Mouse (Mus musculus) cerebellum, postnatal 14 days (tissue): ENCODE results near the gene Ltk.
A peak's percentile ranks its signal among the peaks of the same experiment; 100 is the strongest.
"Not testable (repeated sequence)": the region's sequence is repeated elsewhere in the genome, so short reads cannot be mapped to it uniquely, and the experiment has no call there.

ENCODE experiments used
- DNase-seq, 2 experiments: peaks; one replicate each; pipeline ENCODE4 v3.0.0; 2021; ENCODE audit warnings: mixed read lengths in 2 of 2

Gene Ltk

GRCm38 (mm10) chr2:119758101-119758843 is 2.0 kb downstream of the Ltk start:
- peak; percentile 28 to 41 for DNase-seq

DNA sequence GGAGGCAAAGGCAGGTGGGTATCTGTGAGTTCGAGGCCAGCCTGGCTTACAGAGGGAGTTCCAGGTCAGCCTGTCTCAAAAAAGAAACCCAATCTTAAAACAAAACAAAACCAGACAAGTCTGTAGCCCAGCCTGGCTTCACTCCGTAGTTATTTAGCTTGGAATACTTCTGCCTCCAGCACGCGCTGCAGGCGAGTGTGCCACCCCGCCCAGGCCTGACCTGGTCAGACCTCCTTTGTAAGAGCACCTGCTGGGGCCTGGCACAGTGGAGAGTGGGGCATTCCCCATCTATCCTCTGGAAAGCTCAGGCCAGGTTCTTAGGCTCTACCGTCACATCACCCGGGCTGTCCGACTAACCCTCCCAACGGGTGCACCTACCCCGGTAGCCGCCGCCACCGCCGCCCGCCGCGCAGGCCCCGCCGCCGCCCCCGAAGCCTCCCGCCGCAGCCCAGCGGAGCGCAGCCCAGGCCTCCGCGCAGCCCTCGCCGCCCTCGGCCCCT is 2.6 kb downstream of the Ltk start:
- DNase-seq, result peak; percentile 28 to 33

- no peak for DNase-seq
Observed at GRCm38 (mm10) chr2:119749260-119749659, 11.0 kb downstream of the Ltk start.

- DNase-seq, result no peak
Observed at GRCm38 (mm10) chr2:119747554-119747953, 12.7 kb downstream of the Ltk start.

- DNase-seq, result peak; percentile 28 to 44
Observed at GRCm38 (mm10) chr2:119745281-119745680, 14.9 kb downstream of the Ltk start.

DNA sequence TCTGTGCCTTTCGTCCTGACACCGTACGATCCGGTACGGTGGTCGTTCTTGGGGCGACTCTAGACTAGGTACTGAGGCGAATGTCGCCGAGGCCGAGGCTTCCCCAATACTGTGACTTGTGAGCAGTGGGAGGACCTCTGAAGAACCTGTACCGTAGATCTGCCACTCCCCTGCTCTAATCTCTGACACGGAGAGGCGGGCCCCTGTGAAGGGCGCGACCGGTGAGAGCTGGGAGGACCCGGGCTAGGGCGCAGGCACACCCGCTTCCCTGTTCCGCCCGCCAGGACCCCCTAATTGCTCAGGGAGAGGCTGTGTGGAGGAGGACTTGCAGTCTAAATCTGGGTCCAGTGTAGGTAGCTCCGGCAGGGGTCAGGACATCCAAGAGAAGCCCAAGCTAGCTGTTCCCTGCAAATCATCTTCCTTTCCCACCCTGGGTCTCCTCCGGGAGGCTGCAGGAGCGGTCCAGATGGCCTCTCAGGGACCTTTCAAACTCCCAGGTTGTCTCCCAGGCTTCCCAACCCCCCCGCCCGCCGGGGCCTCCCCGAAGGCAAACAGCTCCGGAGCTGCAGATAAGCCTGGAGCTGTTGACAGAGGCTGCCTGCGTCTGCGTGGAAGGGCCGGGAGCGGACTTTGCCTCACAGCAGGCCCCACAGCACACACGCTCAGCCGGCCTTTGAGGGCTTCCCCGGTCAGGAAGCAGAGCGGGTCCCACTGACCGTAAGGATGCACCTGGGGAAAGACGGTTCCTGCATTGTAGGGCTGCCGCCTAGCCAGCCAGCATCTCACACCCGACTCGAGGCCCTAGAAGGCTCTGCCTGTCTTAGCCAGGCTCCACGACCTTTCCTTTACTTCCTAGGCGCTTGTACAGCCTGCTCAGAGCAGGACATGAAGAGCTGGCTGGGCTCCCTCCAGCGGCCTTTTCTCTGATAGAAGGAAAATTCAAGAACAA is 15.8 kb downstream of the Ltk start:
- DNase-seq, result no peak

DNA sequence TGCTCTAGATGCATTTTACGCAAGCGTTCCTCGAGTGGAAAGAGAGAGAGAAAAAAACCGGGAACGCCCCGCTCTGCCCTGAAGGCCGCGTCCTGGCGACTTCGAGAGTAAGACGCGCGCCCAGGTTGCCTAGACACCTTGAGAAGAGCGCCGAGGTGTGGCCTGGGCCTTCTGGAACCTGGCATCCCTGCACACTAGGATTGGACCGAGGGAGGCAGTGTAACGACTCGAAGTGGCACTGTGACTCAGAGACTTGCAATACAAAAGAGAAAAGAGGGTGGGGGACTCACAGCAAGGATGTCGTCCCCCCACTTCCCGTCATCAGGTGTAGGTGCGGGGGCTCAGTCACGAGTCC is 16.4 kb downstream of the Ltk start:
- DNase-seq, result no peak

- no peak for DNase-seq
Observed at GRCm38 (mm10) chr2:119743176-119743807, 16.9 kb downstream of the Ltk start.

- peak; percentile 20 to 24 for DNase-seq
Observed at GRCm38 (mm10) chr2:119742461-119743175, 17.6 kb downstream of the Ltk start.

- peak; percentile 34 to 37 for DNase-seq
Observed at GRCm38 (mm10) chr2:119741581-119742411, 18.4 kb downstream of the Ltk start, which contains the start of gene Itpka. Gene Itpka (plus strand): TSS chr2:119742337.

GRCm38 (mm10) chr2:119740567-119740966 is 19.7 kb downstream of the Ltk start:
- no peak for DNase-seq

DNA sequence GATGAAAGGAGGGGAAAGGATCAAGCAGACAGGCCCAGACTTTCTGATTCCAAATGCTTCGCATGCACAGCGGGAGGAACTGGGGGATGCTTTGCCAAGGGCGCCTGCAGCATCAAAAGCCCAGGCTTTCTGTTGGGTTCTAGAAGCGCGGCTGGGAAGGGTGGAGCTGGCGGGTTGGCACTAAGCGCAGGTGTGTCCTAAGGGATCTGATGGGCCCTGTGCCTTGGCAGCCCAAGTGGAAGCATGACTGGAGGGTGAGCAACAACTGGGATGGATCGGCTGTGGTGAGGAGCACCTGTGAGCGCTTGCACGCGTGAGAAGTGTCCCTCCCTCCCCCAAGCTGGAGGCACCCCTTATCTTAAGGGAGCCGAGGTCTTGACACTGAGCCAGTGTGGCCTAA is 23.1 kb downstream of the Ltk start:
- peak; percentile 21 to 25 for DNase-seq

DNA sequence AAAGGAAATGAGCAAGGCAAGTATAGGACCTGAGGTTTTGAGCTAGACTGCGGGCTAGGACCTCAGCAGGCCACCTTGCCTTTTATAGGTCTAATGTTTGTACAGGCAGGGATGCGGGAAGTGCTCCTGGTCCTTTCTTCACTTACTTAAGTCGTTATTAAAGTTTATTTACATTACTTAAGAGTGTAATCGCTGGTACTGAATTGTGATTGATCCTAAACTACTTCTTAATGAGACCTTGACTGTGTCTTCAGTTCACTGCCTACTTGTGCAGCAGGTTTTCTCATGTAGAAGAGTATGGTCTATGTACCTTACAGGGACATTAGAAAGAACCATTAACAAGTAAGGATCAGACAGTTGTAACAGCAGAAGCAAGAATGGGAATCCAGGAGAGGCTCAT is 29.5 kb downstream of the Ltk start:
- no peak for DNase-seq

DNA sequence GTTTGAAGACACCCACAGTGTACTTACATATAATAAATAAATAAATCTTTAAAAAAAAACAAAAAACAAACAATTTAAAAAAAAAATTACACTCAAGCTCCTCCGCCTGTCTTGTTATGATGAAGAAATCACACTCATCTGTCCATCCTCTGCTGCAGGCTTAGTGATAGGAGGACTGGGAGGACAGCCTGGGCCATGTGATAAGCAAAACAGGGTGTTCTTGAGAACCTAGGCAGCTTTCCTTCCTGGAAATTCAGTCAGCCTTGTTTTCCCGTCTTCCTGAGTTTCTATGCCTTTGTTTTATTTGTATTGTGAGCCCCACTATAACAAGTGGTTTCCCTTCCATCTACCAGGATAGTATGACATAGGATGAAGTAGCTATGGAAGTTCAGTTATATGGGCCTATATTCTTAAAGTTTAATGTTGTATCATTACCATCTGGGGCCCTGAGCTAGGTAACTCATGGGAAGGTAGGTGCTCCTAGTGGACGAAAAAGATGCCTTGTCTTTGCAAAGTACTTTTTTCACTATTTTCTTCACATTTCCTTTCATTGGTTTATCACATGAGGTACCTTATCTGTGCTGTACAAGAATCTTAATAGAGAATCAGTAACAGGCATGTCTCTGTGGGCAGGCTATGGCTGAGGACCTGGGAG is 32.3 kb downstream of the Ltk start:
- DNase-seq, result no peak

DNA sequence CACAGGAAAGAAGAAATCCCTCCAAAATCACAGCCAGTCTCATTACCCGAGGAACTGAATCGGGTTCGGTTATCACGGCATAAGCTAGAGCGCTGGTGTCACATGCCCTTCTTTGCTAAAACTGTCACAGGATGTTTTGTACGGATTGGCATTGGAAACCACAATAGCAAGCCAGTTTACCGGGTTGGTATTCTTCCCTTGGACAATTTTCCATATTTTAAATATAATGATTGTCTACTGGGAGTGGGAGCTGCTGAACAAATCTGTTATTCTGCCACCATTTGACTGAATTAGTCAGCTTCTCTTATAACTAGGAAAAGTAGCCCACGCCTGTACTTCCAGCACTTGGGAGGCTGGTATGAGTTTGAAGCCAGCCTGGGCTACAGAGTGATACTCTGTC is 39.2 kb downstream of the Ltk start:
- no peak for DNase-seq

- not testable (repeated sequence) for DNase-seq
Observed at GRCm38 (mm10) chr2:119715868-119716267, 44.4 kb downstream of the Ltk start.

DNA sequence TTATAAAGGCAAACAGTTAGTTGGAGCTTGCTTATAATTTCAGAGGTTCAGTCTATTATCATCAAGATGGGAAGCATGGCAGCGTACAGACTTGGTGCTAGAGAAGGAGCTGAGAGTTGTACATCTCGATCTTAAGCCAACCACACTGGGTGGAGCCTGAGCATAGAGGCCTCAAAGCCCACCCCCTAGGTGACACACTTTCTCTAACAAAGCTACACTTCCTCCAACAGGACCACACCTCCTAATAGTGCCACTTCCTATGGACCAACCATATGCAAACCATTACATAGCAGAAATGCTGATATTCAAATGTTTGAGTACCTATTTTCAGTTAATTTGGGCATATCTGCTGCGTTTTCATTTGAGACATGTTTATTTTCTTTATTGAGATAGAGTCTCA is 50.2 kb downstream of the Ltk start:
- DNase-seq, result no peak

- no peak for DNase-seq
Observed at GRCm38 (mm10) chr2:119707676-119708075, 52.6 kb downstream of the Ltk start.

DNA sequence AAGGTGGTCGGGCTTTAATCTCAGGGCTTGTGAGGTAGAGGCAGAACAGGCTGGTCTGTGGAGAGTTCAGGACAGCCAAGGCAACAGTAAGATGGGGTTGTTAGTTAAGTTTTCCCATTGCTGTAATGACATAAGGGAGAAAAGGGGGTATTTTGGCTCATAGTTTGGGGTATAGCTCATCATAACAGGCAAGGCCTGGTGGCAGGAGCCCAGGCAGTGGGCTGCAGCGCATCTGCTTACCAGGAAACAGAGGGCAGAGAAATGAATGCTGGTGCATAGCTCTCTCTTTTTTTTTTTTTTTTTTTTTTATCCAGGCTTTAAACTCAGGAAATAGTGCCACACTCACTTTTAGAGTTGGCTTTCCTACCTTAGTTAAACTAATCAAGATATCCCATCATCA is 57.1 kb downstream of the Ltk start:
- no peak for DNase-seq
